Mouse (Mus musculus) lung, postnatal 0 days (tissue): ENCODE measurements around the gene Mrpl35. TPM values are rescaled to one million over a fixed set of nuclear protein-coding genes. Genes with fewer than 3 reads are reported as not detected.
"Not testable (repeated sequence)": the region's sequence is repeated elsewhere in the genome, so short reads cannot be mapped to it uniquely, and the experiment has no call there.

ENCODE experiments used
- ATAC-seq: fragments of 200-750 bp; cut with Nextera tagmentation; 2 replicates; pipeline ENCODE4 v1.8.0; 2017; ENCODE audit warnings: moderate library complexity
- DNase-seq: peaks from one replicate; pipeline ENCODE4 v3.0.0-alpha.2; 2016; ENCODE audit warnings: low spot score
- H3K27ac ChIP-seq: fragments of 300-500 bp; sonication (generic); 2 replicates; pipeline ENCODE4 v1.5.1; 2014; ENCODE audit warnings: antibody characterized with exemption, mild to moderate bottlenecking, low read length, mixed read lengths
- H3K27me3 ChIP-seq: fragments of 300-500 bp; sonication (generic); replicated peaks from 2 replicates; pipeline ENCODE4 v1.6.1; 2014; ENCODE audit warnings: low read length, mixed read lengths; ENCODE audit not compliant: insufficient read depth
- H3K36me3 ChIP-seq: fragments of 300-500 bp; sonication (generic); 2 replicates; pipeline ENCODE4 v1.6.1; 2014; ENCODE audit warnings: low read length, mixed read lengths; ENCODE audit not compliant: insufficient read depth
- H3K4me1 ChIP-seq: fragments of 300-500 bp; sonication (generic); 2 replicates; pipeline ENCODE4 v1.6.1; 2014; ENCODE audit warnings: antibody characterized with exemption, low read depth, low read length, mixed read lengths; ENCODE audit not compliant: insufficient read depth
- H3K4me2 ChIP-seq: fragments of 300-500 bp; sonication (generic); replicated peaks from 2 replicates; pipeline ENCODE4 v1.6.1; 2014; ENCODE audit warnings: low read depth, mild to moderate bottlenecking, low read length, moderate library complexity, mixed read lengths
- H3K4me3 ChIP-seq: fragments of 300-500 bp; sonication (generic); 2 replicates; pipeline ENCODE4 v1.5.1; 2014; ENCODE audit warnings: low read depth, low read length
- H3K9ac ChIP-seq: fragments of 300-500 bp; sonication (generic); replicated peaks from 2 replicates; pipeline ENCODE4 v1.6.1; 2014; ENCODE audit warnings: low read depth, mild to moderate bottlenecking
- H3K9me3 ChIP-seq: fragments of 300-500 bp; sonication (generic); 2 replicates; pipeline ENCODE4 v1.6.1; 2016; ENCODE audit warnings: low read length, mixed read lengths
- CTCF ChIP-seq: IDR thresholded peaks from 2 replicates; pipeline ENCODE4 v1.5.1; 2016; ENCODE audit warnings: antibody characterized with exemption, mild to moderate bottlenecking
- EP300 ChIP-seq: IDR thresholded peaks from 2 replicates; pipeline ENCODE4 v1.6.1; 2016; ENCODE audit warnings: antibody characterized with exemption, mild to moderate bottlenecking, control low read depth
- WGBS: fragments of 180-500 bp; shearing (Covaris S2); extraction: QIAGEN DNeasy Blood & Tissue Kit; methylation state at CpG from one replicate; pipeline ENCODE4 v1.1.7; 2014; 5-methylcytosine and 5-hydroxymethylcytosine counted together
- polyA plus RNA-seq: library from polyadenylated mRNA; unstranded; fragments of >200 nt; fragmentation: Nextera tagmentation; extraction: Ambion mirVana; gene quantifications from 2 replicates; pipeline ENCODE4 v1.2.1, GENCODE M21; 2015

Mrpl35 gene
- polyA plus RNA-seq = 37.8 and 38.7 TPM in 2 replicates

- Histone ChIP-seq H3K27me3 (no peaks in the 10 kb centered on the region), H3K4me2 (no peak within 1 kb of the TSS), H3K27ac (no peak within 1 kb of the TSS), H3K4me3 (no peak within 1 kb of the TSS), H3K9ac (no peak within 1 kb of the TSS), H3K36me3 (no peaks in the 10 kb centered on the region), H3K9me3 (no peaks in the 10 kb centered on the region), H3K4me1 (no peaks in the 10 kb centered on the region; the same call in 1 of the 2 replicates)
- TF ChIP-seq CTCF = no peak
- ATAC-seq (no peak), DNase-seq (no peak)
- WGBS = 22% methylated on average over 1 of the region's 1 CpGs
Measured at GRCm38 (mm10) chr6:71826869-71827268, at the start of gene Mrpl35. TSS of gene Mrpl35 (minus strand) at chr6:71826969.

GRCm38 (mm10) chr6:71871396-71871795, 44.6 kb upstream of the Mrpl35 start:
- Histone ChIP-seq H3K27me3 (no peaks in the 10 kb centered on the region), H3K4me1 (no peaks in the 10 kb centered on the region), H3K27ac (no peak overlapping the region), H3K36me3 (peaks cover 23% of the 10 kb centered on the region; the same call in 1 of the 2 replicates), H3K9ac (no peak overlapping the region), H3K4me2 (no peak overlapping the region), H3K9me3 (no peaks in the 10 kb centered on the region), H3K4me3 (no peak overlapping the region)
- no peak for TF ChIP-seq CTCF
- TF ChIP-seq EP300 = no peak
- DNase-seq (no peak), ATAC-seq (no peak)
- 87% methylated on average over 9 of the region's 9 CpGs for WGBS

GRCm38 (mm10) chr6:71868809-71869208, 42.0 kb upstream of the Mrpl35 start:
- no peak overlapping the region for H3K27ac ChIP-seq
- H3K4me1 ChIP-seq = no peaks in the 10 kb centered on the region
- H3K36me3 ChIP-seq = peaks cover 24% of the 10 kb centered on the region
- WGBS = 97% methylated on average over 1 of the region's 1 CpGs
- H3K4me3 ChIP-seq = no peak overlapping the region
- peak; percentile 48 for DNase-seq
- TF ChIP-seq EP300 (no peak), CTCF (peak; percentile 54)
- H3K4me2 ChIP-seq = no peak overlapping the region
- no peaks in the 10 kb centered on the region for H3K27me3 ChIP-seq
- no peaks in the 10 kb centered on the region for H3K9me3 ChIP-seq
- ATAC-seq = no peak
- H3K9ac ChIP-seq = no peak overlapping the region

- no peak for ATAC-seq
- WGBS = 79% methylated on average over 2 of the region's 2 CpGs
- peaks cover 24% of the 10 kb centered on the region for H3K36me3 ChIP-seq
Measured at GRCm38 (mm10) chr6:71867751-71868150, 41.0 kb upstream of the Mrpl35 start.

GRCm38 (mm10) chr6:71846906-71847305, 20.1 kb upstream of the Mrpl35 start:
- not testable (repeated sequence) for H3K36me3 ChIP-seq, ATAC-seq

More at GRCm38 (mm10) chr6:71867751-71868150, 41.0 kb upstream of the Mrpl35 start:
- H3K9me3 ChIP-seq = no peaks in the 10 kb centered on the region
- H3K27me3 ChIP-seq = no peaks in the 10 kb centered on the region
- H3K27ac ChIP-seq = no peak overlapping the region
- TF ChIP-seq EP300 (no peak), CTCF (no peak)
- no peak for DNase-seq
- H3K4me3 ChIP-seq = no peak overlapping the region
- no peak overlapping the region for H3K4me2 ChIP-seq
- H3K4me1 ChIP-seq = no peaks in the 10 kb centered on the region
- no peak overlapping the region for H3K9ac ChIP-seq

GRCm38 (mm10) chr6:71840597-71841290, 14.0 kb upstream of the Mrpl35 start:
- Histone ChIP-seq H3K36me3 (no peaks in the 10 kb centered on the region), H3K4me1 (no peaks in the 10 kb centered on the region), H3K27me3 (no peaks in the 10 kb centered on the region), H3K9me3 (no peaks in the 10 kb centered on the region), H3K4me3 (no peak overlapping the region), H3K9ac (no peak overlapping the region), H3K27ac (no peak overlapping the region), H3K4me2 (no peak overlapping the region)
- no peak for DNase-seq
- TF ChIP-seq CTCF = no peak
- no peak for TF ChIP-seq EP300
- 97% methylated on average over 1 of the region's 1 CpGs for WGBS
- ATAC-seq = no peak

More at GRCm38 (mm10) chr6:71846906-71847305, 20.1 kb upstream of the Mrpl35 start:
- H3K27ac ChIP-seq, H3K4me1 ChIP-seq, H3K27me3 ChIP-seq, H3K4me3 ChIP-seq, H3K9ac ChIP-seq, DNase-seq, H3K4me2 ChIP-seq, H3K9me3 ChIP-seq: not testable (repeated sequence)
- 89% methylated on average over 6 of the region's 6 CpGs for WGBS
